Mouse (Mus musculus) brown adipose tissue, adult 24 weeks (tissue): ENCODE results near the gene March7. TPM values are rescaled to one million over a fixed set of nuclear protein-coding genes. Genes with fewer than 3 reads are reported as not detected.

Experiments
- H3K27ac ChIP-seq: fragments of 200-500 bp; replicated peaks from 2 replicates; pipeline ENCODE4 v1.5.1; 2012; ENCODE audit warnings: low read depth, mild to moderate bottlenecking, low read length
- H3K4me1 ChIP-seq: fragments of 200-500 bp; 2 replicates; pipeline ENCODE4 v1.6.1; 2012; ENCODE audit warnings: low read length, mixed read lengths; ENCODE audit not compliant: control insufficient read depth, insufficient read depth, insufficient read length
- H3K4me3 ChIP-seq: fragments of 200-500 bp; 2 replicates; pipeline ENCODE4 v1.5.1; 2012; ENCODE audit warnings: low read depth, mild to moderate bottlenecking, low read length, moderate library complexity; ENCODE audit not compliant: insufficient read depth
- polyA plus RNA-seq: library from polyadenylated mRNA; stranded (reverse); fragments of >200 nt; gene quantifications from 2 replicates; pipeline ENCODE4 v1.2.4, GENCODE M21; 2012; ENCODE audit not compliant: missing spikeins, insufficient read depth, insufficient read length

Gene March7
- polyA plus RNA-seq, 1 experiment = 24.4 TPM

- H3K27ac ChIP-seq = no peak overlapping the region
- peaks cover 8% of the 10 kb centered on the region for H3K4me1 ChIP-seq
These were observed 6.7 kb upstream of the March7 start for GRCm38 (mm10) chr2:60202900-60203530.

DNA sequence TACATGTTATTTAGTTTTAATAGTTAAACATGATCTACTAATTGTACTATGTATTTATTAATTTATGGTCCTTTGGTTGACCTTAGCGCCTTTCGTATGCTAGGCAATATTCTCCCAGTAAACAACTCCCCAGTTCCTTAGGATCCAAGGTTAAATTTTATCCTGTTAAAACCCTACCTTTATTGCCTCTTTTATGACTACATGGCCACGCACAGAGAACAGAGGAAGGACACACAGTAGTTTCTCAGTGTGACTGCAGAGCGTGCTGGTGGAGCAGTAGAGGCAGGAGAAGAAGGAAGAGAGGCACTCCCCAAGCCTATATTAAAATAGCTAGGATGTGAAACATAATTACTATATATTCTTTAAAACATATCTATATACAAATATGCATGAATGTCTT is 6.0 kb upstream of the March7 start:
- no peak overlapping the region for H3K27ac ChIP-seq
- no peak overlapping the region for H3K4me3 ChIP-seq
- H3K4me1 ChIP-seq = peaks cover 9% of the 10 kb centered on the region

More at GRCm38 (mm10) chr2:60202900-60203530, 6.7 kb upstream of the March7 start:
- no peak overlapping the region for H3K4me3 ChIP-seq

DNA sequence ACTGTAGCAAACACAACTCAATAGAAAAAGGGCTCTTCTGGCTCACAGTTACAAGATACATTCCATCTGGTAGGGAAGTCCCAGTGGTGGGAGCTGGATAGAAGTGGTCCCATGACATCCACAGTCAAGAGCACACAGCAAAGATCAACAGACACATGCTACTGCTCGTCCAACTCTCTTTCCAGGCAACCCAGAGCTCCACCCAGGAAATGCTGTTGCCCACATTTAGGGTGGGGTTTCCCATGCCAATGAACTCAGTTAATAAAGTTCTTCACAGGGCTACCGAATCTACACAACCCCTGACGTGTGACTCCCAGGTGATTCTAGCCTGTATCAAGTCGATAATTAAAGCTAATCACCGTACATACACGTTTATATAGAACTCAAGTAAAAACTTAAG is 5.5 kb upstream of the March7 start:
- Histone ChIP-seq H3K27ac (no peak overlapping the region), H3K4me1 (peaks cover 9% of the 10 kb centered on the region), H3K4me3 (no peak overlapping the region)

GRCm38 (mm10) chr2:60205795-60206194 is 3.9 kb upstream of the March7 start:
- peaks cover 10% of the 10 kb centered on the region for H3K4me1 ChIP-seq
- no peak overlapping the region for H3K4me3 ChIP-seq
- H3K27ac ChIP-seq = no peak overlapping the region

DNA sequence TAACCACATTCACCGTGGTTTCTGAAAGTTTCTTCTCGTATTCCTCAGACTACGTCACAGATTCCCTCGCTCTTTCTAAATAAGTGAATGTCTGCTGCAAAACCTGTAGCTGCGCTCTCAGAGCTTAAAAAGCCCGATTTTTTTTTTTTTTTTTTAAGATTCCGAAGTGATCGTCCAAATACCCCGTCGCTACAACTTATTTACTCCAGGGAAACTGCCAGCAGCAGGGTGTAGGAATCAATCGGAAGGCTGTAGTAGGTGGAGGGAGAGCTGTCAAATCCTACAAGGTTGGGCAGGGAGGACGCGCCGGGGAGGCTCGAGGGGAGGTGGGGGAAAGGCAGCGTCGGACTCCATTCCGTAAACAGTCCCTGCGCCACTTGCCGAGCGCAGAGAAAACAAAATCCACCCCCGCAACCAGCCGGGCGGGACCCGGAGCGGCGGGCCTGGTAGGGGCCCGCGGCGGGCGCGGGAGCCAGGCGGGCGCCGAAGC is 520 bp upstream of the March7 start:
- peaks cover 17% of the 10 kb centered on the region for H3K4me1 ChIP-seq
- peak overlapping the region; percentile 55 for H3K27ac ChIP-seq
- H3K4me3 ChIP-seq = peak overlapping the region; percentile 94

DNA sequence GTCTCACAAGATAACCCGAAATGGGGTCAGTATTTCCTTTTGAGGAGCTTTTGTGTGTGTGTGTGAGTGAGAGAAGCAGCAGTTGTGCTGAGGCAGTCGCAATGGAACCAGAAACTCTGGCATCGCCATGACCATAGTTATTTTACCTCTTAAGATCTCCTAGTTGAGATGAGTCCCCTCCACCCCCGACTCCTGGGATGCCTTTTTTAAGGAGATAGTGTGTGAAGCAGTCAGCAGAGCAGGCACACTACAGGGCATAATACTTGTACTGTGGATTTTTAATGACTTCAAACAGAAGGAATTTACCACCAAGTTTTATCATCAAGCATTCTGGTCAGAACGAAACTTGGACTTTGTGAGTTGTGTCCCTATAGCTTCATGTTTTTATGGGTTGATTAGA is 1.1 kb downstream of the March7 start:
- peak overlapping the region; percentile 7; the same call in 1 of the 2 replicates for H3K27ac ChIP-seq

DNA sequence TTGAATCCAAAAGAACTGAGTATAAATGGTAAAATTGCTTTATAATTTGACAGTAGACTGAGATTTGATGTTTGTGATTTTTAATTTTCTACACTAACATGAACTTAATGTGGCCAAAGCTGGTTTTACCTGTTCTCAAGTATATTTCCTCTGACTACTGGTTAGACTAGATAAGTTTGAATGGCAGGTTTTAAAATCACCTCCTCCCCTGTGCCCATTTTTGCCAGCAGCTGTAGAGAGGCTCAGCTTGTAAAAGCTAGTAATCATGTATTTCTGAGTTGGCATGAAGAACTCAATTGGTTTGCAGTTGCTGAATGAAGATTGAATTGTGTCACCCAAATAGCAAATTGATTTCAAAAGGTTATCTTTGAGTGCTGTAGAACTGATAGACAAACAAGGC is 2.8 kb downstream of the March7 start:
- no peak overlapping the region for H3K27ac ChIP-seq
- peaks cover 24% of the 10 kb centered on the region for H3K4me1 ChIP-seq
- H3K4me3 ChIP-seq = no peak overlapping the region

More for the DNA sequence above, 1.1 kb downstream of the March7 start:
- Histone ChIP-seq H3K4me1 (peaks cover 18% of the 10 kb centered on the region), H3K4me3 (peak overlapping the region; percentile 100)

DNA sequence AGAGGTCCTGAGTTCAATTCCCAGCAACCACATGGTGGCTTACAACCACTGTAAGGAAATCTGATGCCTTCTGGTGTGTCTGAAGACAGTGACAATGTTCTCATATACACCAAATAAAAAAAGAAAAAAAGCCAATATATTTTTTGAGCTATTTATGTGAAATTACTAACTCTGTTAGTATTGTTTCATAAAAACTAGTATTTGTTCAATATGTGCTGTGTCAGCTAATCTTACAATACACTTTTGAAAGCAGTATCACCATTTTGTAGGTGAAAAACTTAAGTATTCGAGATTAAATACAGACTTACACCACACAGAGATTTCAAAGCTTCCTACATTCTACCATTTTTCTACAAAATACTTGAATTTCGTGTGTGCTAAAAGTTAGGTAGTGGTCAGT is 5.0 kb downstream of the March7 start:
- peaks cover 23% of the 10 kb centered on the region for H3K4me1 ChIP-seq
- H3K4me3 ChIP-seq = no peak overlapping the region
- no peak overlapping the region for H3K27ac ChIP-seq

GRCm38 (mm10) chr2:60216547-60217153 is 7.0 kb downstream of the March7 start:
- no peak overlapping the region for H3K27ac ChIP-seq
- H3K4me3 ChIP-seq = no peak overlapping the region
- H3K4me1 ChIP-seq = peaks cover 21% of the 10 kb centered on the region

DNA sequence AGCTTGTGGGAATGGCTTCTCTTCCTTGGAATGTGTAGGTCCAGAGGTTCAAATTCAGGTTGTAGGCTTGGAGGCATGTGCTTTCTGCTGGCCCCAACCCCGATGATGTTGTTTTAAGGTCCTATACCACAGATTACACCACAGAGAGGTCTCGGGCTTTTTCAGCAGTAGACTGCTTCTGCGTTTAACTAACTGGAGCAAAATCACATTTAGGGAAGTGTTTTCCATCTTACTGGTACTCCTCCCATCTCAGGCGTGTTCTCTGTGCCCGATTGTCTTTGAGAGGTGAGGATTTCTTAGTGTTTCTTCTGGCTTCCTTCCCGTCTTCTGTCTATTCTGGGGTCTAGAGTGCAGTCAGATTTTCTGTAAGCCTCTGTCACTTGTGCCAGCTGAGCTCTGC is 7.9 kb downstream of the March7 start:
- no peak overlapping the region for H3K27ac ChIP-seq
- H3K4me1 ChIP-seq = peaks cover 18% of the 10 kb centered on the region
- H3K4me3 ChIP-seq = no peak overlapping the region

GRCm38 (mm10) chr2:60221236-60221635 is 11.5 kb downstream of the March7 start:
- no peak overlapping the region for H3K4me3 ChIP-seq
- no peak overlapping the region for H3K27ac ChIP-seq
- H3K4me1 ChIP-seq = peaks cover 12% of the 10 kb centered on the region

DNA sequence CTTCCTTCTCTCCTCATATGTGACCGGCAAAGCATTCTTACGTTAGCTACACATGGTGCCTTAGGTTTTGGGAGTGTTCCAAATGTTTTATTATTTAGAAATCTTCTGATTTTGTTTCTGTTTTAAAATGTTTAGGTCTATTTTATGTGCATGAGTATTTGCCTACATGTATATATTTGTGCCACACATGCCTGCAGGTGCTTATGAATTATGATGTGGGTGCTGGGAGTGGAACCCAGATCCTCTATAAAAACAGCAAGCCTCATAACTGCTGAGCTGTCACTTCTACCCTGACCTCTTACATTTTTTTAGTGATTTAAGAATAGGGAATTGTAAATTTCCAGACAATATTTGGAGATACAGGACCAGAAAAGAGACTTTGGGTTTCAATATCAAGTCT is 12.3 kb downstream of the March7 start:
- Histone ChIP-seq H3K27ac (no peak overlapping the region), H3K4me1 (peaks cover 12% of the 10 kb centered on the region), H3K4me3 (no peak overlapping the region)

DNA sequence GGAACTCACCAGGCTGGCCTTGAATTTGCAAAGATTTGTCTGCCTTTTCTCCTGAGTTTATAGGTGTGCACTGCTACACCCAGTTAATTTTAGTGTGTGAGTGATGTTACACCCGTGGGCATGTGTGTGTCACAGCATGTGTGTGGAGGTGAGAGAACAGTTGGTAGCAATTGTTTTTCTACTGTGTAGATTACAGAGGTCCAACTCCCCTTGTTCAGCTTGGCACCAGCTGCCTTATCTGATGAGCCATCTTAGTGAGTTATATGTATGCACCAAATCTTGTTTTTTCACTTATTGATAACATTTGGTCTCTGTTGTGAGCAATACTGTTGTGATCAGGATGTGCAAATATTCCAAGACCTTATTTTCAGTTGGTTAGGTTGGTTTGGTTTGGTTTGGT is 13.8 kb downstream of the March7 start:
- H3K4me3 ChIP-seq = no peak overlapping the region
- peaks cover 7% of the 10 kb centered on the region for H3K4me1 ChIP-seq
- no peak overlapping the region for H3K27ac ChIP-seq

- Histone ChIP-seq H3K27ac (no peak overlapping the region), H3K4me3 (no peak overlapping the region), H3K4me1 (0 out of 2 replicates have a peak, but pooled peaks cover 2% of the 10 kb centered on the region)
These were observed 18.8 kb downstream of the March7 start for GRCm38 (mm10) chr2:60228470-60228869.

DNA sequence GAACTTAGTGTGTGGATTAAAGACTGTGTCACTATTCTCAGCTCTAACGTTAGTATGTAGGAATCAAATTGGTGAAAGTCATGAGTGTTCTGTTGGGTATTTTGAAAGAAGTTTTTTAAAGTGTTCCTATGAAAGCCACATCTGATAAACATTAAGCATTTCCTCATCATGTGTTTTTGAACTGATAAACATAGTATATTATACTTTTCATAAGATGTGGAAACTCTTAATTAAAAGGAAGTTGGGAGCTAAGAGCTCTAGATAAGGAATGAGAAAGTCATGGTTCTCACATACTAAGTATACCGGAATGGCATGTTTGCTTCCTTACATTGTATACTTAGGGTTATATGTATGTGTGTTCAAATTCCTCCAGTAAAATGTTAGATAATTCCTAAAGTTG is 20.7 kb downstream of the March7 start:
- Histone ChIP-seq H3K27ac (no peak overlapping the region), H3K4me1 (no peaks in the 10 kb centered on the region), H3K4me3 (no peak overlapping the region)

DNA sequence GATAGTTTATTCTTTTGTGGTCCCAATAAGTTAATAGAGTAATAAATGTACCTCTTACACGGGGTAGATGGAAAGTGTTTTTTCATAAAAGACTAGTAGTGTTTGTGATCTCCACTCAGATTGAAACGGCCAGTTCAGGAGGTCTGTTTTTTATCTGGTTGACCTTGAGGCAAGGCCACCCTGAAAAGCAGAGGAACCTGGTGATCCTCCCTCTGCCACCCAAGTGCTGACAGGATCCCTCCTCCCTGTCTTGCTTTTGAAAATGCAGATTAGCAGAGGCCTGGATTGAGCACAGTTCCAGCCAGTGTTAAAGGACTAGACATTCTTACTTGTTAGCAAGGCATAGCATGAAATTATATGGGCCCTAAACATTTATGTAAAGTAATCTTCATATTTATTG is 23.5 kb downstream of the March7 start:
- Histone ChIP-seq H3K27ac (no peak overlapping the region), H3K4me3 (no peak overlapping the region), H3K4me1 (no peaks in the 10 kb centered on the region)
